Mouse (Mus musculus) layer of hippocampus, adult 11-12 months (tissue): ENCODE measurements around the gene Tnni2.
A peak's percentile ranks its signal among the peaks of the same experiment; 100 is the strongest.

Experiments
- DNase-seq: peaks from one replicate; pipeline ENCODE4 v3.0.0; 2022; ENCODE audit warnings: low spot score

Gene Tnni2

DNA sequence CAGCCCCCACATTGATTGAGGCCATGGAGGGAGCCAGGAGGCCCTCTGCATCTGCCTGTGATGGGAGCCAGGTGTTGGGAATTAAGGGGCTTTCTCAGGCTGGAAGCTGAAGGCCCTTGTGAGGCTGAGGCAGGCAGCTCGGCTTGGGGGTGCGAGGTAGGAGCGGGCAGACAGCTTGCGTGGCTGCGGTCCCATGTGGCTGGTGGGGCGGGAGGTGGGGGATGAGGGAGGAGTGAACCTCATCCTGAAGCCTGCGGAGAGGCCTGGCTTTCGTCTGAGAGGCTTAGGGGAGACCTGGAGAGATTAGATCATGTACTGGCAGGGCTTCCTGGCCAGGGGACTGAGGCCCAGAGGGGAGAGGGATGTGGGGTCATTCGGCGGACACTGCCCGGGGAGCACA is 41.5 kb downstream of the Tnni2 start:
- no peak for DNase-seq

GRCm38 (mm10) chr7:142484780-142485179 is 43.2 kb downstream of the Tnni2 start:
- DNase-seq, result no peak

DNA sequence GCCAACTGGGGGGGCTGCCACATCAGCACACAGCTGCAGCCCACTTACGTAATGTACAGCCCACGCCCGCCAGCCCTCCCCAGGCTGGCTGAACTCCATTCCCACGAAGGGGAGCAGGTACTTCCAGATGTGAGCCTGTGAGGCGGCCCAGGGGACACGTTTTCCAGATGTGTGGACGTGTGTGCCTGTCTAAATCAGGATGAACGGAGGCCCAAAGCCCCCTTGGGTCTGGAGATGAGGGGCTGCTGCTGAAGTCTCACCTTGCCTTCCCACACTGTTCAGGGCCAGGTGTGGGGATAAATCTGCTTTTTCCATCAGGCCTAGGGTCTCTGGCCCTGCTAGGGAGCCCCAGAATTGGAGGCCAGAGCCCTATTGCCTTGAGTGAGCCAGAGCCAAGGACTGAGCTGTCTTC is 45.1 kb downstream of the Tnni2 start:
- no peak for DNase-seq

DNA sequence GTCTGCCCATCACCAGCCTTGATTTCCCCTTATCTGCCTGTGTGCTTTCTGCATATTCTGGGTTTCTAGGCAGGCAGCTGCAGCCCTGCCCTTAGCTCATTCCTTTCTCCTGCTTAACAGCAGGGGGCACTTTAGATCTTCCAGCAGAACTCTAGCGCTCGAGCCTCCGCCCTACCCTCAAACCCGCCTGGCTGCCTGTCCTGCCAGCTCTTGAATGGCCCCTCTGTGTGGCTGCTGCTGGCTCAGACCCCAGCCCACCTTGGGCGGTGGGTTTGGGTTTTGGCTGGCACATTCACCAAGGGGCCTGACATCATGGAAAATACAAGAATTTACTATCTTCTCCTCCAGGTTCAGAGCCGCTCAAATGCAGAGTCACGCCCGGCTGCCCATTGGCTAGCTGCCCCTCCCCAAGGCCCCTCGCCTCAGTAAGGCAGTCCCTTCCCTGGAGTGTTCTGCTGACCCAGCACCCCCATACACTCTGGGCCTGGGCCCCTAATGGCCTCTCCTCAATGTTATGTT is 45.8 kb downstream of the Tnni2 start:
- peak; percentile 40 for DNase-seq

GRCm38 (mm10) chr7:142488053-142488452 is 46.4 kb downstream of the Tnni2 start:
- DNase-seq, result no peak

DNA sequence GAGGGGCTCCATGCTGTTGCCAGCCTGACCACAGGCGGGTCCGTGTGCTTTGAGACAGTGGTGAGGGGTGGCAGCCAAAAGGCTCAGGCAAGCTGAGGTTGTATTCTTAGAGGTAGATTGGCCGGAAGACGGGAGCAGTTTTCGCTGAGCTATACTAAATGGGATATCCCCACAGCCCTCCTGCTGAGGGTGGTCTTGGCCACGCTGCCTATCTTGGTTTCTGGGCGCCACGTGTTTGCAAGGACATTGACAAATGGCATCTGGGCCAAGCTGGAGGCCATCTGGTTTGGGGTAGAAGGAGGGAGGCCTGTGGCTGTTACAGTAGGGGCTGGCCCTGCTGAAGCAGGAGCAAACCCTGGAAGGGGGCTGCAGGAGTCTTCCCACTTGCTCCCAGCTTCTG is 51.9 kb downstream of the Tnni2 start:
- DNase-seq, result no peak
